Mouse (Mus musculus) cerebellum, adult 18-20 months (tissue): Measurements from ENCODE around the gene Eif4e3.

ENCODE experiments used
- DNase-seq, 2 experiments: peaks; one replicate each; pipeline ENCODE4 v3.0.0; 2021

Gene Eif4e3

GRCm38 (mm10) chr6:99666318-99667171 lies at the start of gene Eif4e3, which contains the start of gene Gm20696:
Gene Eif4e3, minus strand, starts transcription at chr6:99666771.
Gene Gm20696, minus strand, starts transcription at chr6:99666797.
- peak; percentile 88 to 93 for DNase-seq

- DNase-seq: no peak
These were observed 49.3 kb upstream of the Eif4e3 start for GRCm38 (mm10) chr6:99715913-99716312.

GRCm38 (mm10) chr6:99715191-99715590 lies 48.6 kb upstream of the Eif4e3 start:
- no peak for DNase-seq

- DNase-seq: no peak
These were observed 46.7 kb upstream of the Eif4e3 start for GRCm38 (mm10) chr6:99713256-99713655.

GRCm38 (mm10) chr6:99711576-99712101 lies 45.1 kb upstream of the Eif4e3 start:
- DNase-seq: no peak

GRCm38 (mm10) chr6:99700484-99700883 lies 33.9 kb upstream of the Eif4e3 start:
- no peak for DNase-seq

- DNase-seq: peak; percentile 26 to 73
These were observed 26.6 kb upstream of the Eif4e3 start for GRCm38 (mm10) chr6:99692916-99693841.

GRCm38 (mm10) chr6:99692206-99692915 lies 25.8 kb upstream of the Eif4e3 start, which contains the start of gene Gpr27:
Gene Gpr27, plus strand, starts transcription at chr6:99692679.
- peak; percentile 48 to 74 for DNase-seq

- no peak for DNase-seq
These were observed 25.2 kb upstream of the Eif4e3 start for GRCm38 (mm10) chr6:99691666-99692205.

GRCm38 (mm10) chr6:99688513-99688912 lies 21.9 kb upstream of the Eif4e3 start:
- no peak for DNase-seq

GRCm38 (mm10) chr6:99684899-99685298 lies 18.3 kb upstream of the Eif4e3 start:
- no peak for DNase-seq

- no peak for DNase-seq
These were observed 17.4 kb upstream of the Eif4e3 start for GRCm38 (mm10) chr6:99683974-99684373.

GRCm38 (mm10) chr6:99678108-99678507 lies 11.5 kb upstream of the Eif4e3 start:
- DNase-seq: peak in 1 of 2 experiments; percentile 24

GRCm38 (mm10) chr6:99677325-99677724 lies 10.8 kb upstream of the Eif4e3 start:
- DNase-seq: no peak

GRCm38 (mm10) chr6:99674482-99674881 lies 7.9 kb upstream of the Eif4e3 start:
- DNase-seq: no peak

GRCm38 (mm10) chr6:99671768-99672167 lies 5.2 kb upstream of the Eif4e3 start:
- no peak for DNase-seq

- DNase-seq: peak; percentile 75 to 79
These were observed 4.0 kb upstream of the Eif4e3 start for GRCm38 (mm10) chr6:99670481-99671119.

- peak; percentile 34 to 44 for DNase-seq
These were observed 3.1 kb upstream of the Eif4e3 start for GRCm38 (mm10) chr6:99669481-99670325.

- DNase-seq: no peak
These were observed 719 bp upstream of the Eif4e3 start for GRCm38 (mm10) chr6:99667290-99667689.

- DNase-seq: no peak
These were observed 884 bp downstream of the Eif4e3 start for GRCm38 (mm10) chr6:99665457-99666317.
